Mouse (Mus musculus) layer of hippocampus, adult 18-20 months (tissue): ENCODE measurements around the gene Fam83f. TPM values are rescaled to one million over a fixed set of nuclear protein-coding genes. Genes with fewer than 3 reads are reported as not detected.
A peak's percentile ranks its signal among the peaks of the same experiment; 100 is the strongest.

Source experiments
- DNase-seq, 2 experiments: peaks; one replicate each; pipeline ENCODE4 v3.0.0; 2022; ENCODE audit warnings: low spot score in 2 of 2
- long read RNA-seq: library from polyadenylated mRNA; stranded (forward); transcript quantifications from one replicate; pipeline ENCODE4 v2.0.0, GENCODE M21; 2021
- total RNA-seq, 2 experiments: library from RNA; stranded (reverse); gene quantifications; 2 replicates each; pipeline ENCODE4 v1.2.3; 2021

Fam83f gene
- total RNA-seq, result under 1 TPM in 1 of 2 experiments, not detected in 1; 0.10 TPM
- long read RNA-seq, result 0 reads

DNA sequence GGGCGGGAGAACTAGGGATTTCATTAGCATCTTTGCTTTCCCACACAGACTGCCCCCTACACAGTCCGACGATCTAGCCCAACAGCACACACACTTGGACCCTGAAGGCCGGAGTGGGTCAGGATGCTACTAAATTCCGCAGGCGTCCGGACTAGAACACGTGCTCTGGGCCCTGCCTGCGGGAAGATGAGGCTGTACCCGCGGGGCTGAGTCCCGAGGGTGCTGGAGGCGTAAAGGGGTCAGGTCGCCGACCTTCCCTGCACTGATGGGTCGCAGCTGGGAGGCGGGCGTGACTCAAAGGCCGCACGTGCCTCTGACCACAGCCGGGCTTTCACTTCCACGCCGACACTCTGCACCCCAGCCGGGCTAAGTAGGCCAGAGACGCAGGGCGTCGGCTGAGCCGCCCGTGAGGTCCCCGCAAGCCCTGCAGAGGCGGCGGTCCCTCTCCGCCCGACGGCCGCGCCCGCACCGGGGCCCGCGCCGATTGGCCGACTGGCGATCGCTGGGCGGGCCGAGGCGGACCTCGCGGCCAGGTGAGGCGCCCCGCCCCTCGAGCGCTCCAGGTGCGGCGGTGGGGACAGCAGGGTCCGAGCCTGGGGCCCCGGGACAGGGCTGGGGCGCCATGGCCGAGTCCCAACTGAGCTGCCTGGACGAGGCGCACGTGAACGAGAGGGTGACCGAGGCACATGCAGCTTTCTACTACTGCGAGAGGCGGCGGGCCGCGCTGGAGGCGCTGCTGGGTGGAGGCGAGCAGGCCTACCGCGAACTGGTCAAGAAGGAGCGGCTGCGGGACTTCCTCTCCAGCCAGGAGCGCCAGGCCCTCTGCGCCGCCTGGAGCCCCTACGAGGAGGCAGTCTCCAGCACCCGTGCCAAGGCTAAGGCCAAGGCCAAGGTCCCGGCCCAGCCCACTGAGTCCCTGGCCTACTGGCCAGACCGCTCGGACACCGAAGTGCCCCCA is at the start of gene Fam83f:
Fam83f (plus strand) TSS at position 553 of the 958 bp plus-strand sequence.
- no peak for DNase-seq

DNA sequence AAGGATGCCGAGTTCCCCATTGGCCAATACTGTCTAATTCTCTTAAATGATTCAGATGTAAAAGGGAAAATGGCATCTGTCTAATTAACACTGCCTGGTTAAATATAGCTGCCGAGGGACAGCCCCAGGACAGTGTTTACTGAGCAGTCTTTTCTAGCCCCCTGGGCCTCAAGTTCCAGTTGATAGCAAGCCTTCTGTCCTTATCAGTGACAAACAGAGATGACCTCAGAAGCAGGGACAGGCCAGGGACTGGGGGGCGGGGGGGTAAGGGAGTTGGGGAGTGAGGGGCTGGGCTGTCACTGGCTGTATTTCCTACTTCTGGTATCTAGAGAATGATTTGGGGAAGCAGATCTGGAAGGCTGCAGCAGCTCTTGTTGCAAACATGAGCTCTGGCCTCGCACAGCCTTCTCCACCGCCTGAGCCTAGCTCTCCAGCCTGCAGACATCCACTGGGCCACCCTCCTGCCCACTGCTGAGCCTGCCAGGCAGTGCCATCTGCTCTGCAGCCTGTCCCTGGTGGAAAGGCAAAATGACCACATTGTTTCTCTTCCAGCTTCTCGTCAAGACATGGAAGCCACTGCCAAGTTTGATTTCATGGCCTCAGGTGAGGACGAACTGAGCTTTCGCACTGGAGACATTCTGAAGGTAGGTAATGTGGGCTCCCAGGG is 48.3 kb upstream of the Fam83f start:
- DNase-seq, result no peak

DNA sequence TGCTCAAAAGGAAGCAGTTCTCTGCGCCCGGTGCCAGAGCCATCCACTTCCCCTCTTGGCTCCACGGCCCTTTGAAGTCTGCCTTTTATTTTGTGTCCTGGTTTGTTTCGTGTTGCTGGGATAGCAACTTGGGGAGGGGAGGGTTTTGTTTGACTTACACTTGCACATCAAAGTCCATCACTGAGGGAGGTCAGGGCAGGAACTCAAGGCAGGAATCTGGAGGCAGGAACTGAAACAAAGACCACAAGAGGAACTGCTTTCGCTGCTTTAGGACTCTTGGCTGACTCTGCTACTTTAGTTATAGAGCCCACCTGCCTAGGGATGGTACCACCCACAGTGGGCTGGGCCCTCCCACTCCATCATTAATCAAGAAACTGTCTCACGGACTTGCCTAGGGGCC is 45.2 kb upstream of the Fam83f start:
- DNase-seq, result no peak

DNA sequence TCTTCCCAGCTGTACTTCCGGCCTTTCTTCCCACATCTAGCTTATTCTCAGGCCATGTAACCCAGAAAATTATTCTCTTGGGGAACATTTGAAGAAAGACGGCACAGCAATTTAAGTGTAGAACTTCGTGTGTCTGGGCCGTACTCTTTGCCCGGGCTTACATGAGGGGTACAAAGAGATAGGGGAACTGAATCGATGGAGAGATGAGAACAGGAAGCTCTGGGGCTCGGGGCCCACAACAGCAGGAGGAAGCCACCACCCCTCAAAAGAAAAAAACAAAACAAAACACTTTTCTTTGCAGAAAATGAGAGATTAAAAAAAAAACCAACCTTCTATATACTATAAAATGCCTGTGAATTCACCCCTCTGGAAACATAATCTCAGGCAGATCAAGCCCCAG is 41.5 kb upstream of the Fam83f start:
- DNase-seq, result no peak

DNA sequence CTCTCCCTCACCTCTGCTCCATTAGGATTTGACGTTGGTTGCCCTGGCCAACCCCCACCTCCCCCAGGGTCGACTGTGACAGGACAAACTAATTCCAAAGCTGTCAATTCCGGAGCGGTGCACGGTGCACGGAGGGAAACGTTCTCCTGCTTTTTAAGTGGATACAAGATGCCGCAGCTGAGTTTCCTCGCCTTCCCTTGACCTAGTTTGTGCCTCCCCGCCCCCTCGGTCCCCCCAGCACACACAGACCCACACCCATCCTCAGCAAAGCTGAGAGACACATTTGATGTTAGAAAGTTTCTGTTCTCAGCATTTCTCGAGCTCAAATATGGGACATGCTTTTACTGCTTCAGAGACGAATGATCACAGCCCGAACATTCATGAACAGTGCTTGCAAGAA is 40.9 kb upstream of the Fam83f start:
- DNase-seq, result no peak

DNA sequence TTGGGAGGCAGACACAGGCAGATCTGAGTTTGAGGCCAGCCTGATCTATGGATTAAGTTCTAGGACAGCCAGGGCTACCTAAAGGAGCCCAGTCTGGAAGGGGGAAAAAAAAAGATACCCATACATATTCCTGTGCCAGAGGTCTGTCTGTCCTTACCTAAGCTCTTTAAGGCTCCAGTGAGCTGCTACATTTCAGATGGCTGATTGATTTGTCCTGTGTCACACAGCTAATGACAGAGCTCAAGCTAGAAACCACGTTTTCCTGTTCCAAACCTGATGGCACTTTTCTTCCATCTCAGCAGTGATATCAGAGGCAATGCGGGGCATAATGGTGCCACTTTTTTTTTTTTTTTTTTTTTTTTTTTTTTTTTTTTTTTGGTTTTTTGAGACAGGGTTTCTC is 40.3 kb upstream of the Fam83f start:
- DNase-seq, result no peak

DNA sequence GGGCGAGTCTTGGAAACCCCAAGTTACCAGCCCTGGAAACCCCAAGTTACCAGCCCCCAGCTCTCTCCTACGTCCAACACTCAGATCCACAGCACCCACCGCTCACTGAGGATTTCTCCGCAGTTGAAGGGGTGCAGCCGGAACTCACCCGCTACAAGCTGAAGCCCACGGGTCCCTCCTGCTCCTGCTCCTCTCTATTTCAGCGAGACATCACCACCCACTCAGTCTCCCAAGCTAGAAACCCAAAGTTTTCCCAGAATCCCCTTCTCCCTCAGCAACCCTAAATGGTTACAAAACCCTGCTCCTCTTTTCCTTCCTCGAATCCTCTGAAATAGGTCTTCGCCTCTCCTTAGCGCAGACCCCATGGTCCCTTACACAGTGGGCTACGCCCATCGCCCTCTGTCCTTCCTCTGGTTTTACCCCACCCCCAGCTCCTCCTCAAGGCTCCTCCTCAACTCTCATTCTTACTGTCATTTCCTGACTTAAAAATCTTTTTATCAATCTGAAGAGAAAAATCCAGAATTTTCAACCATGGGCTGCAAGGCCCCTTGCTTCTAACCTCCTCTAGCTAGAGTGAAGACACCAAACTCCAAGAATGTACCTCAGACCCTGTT is 39.3 kb upstream of the Fam83f start:
- DNase-seq, result peak in 1 of 2 experiments; percentile 39

DNA sequence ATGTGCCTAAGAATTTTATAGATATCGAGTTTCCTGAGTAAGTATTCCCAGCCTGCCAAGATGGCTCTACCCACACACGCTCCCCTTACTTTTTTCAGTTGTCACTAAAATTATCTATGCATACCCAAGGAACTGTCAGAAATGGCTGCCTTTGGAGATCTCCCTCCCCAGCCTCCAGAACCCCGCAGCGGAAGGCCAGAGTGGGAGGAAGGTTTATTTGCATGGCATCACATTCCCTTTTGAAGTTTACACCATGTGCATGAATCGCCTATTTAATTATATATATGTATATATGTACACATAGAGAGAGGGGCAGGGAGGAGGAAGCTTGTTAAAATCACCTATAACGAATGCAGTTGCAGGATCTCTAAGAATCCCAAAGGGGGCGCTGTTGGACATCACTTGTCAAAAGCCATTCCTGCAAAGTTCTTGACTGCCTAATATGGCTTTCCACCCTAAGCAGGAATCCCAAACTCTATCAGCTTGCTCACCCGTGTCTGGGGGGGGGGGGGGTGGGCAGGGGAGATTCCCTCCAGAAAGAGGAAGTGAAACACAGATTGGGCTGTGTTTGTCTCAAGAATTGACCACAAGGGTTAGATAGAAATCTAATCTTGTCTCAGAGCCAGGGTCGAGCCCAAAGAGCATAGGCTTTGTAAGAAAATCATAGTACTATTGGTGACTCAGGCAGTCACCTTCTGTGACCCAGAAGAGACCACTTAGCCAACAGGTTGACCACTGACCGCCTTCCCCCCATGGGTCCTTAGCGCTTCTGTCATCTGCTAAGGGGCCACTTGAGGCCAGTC is 37.1 kb upstream of the Fam83f start:
- peak in 1 of 2 experiments; percentile 68 for DNase-seq

DNA sequence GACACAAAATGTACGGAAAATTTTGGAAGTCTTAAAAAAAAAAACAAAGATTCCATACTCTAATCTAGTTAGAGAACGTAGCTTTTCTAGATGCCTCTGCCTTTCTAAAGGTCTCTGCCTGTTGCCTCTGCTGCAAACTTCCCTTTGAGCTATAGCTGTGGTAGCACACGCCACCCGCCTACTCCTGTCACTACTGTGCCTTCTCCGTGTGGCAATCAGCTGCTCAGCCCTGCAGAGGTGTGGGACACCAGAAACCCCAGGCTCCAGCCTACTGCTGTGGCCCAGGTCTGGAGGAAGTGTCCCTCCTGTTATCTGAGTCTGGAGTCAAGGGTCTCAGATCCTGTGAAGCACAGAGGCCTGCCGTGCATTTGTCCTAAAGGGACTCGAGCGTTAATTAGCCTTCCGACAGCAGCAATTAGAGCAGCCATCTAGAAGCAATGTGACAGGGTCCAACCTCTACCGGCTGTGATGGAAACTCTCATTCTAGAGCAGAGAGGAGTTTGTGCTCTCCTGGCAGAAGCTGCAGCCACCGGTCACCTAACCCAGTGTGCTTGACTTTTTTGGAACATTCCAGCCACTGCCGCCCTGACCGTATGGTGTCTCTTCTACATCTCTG is 34.8 kb upstream of the Fam83f start:
- DNase-seq, result no peak

DNA sequence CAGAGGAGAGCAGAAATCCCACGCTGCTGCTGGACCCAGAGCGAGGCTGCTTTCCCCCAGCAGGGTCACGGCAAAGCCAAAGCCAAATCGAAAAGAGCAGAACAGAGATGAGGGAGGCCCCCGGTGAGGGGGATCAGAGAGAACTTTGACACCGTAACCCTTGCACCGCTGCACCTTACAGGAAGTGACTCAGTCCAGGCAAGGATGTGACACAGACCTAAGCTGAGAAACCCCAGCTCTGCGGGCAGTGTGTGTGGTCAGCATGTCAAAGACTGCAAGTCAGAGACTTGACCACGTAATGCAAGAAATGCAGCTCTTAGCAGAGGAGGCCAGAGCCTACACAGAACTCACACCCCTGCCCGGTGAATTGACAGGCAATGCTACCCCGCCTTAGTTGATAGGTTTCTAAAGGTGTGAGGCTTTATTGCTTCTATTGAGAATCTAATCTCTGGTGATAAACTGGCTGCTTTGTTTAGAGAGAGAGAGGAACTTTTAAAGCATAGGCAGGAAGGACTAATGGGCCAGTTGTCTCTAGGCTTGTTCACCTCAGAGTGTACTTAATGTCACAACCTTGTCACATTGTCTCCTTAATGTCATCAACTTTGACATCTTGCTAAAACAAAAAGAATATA is 32.5 kb upstream of the Fam83f start:
- no peak for DNase-seq

DNA sequence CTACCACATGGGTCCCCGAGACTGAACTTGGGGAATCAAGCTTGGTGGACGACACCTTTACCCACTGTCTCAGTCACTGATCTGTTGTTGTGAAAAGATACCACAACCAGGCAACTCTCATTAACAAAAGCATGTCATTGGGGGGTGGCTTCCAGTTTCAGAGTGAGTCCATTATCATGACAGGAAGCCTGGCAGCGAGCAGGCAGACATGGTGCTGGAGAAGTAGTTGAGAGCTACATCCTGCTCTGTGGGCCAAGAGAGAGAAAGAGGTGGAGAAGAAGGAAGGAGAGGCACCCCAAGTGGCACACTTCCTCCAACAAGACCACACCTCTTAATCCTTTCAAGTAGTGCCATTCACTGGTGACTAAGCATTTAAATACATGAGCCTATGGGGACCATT is 31.8 kb upstream of the Fam83f start:
- no peak for DNase-seq

DNA sequence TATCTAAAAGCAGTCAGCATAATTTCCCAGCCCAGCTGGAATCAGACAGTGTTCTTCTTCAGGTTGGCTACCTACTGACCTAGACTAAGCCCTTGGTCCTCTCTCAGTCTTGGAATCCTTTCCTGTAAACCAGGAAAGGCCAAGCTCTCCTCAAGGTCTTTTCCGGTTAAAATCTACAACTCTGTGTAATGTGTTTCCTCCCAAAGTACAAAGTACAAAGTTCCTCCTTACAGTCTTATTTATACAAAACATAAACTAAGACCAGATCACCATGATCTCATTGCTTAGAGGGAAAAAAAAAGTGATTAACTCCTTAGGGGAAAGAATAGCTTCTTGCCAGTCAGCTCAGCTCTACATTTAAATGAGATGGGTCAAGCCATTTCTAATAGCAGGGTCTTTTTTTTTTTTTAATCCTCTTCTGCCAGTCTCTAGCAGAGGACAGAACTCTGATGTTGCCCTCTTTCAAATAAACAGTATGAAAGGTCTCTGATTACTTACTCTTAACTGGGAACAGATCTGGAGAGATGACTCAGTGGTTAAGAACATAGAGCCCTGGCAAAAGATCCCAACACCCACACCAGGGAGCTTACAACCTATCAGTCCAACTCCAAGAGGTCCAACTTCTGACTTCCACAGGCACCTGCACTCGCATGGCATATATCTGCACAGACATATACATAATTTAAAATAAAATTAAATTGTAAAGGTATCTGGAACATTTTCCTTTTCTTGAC is 29.8 kb upstream of the Fam83f start:
- DNase-seq, result no peak

DNA sequence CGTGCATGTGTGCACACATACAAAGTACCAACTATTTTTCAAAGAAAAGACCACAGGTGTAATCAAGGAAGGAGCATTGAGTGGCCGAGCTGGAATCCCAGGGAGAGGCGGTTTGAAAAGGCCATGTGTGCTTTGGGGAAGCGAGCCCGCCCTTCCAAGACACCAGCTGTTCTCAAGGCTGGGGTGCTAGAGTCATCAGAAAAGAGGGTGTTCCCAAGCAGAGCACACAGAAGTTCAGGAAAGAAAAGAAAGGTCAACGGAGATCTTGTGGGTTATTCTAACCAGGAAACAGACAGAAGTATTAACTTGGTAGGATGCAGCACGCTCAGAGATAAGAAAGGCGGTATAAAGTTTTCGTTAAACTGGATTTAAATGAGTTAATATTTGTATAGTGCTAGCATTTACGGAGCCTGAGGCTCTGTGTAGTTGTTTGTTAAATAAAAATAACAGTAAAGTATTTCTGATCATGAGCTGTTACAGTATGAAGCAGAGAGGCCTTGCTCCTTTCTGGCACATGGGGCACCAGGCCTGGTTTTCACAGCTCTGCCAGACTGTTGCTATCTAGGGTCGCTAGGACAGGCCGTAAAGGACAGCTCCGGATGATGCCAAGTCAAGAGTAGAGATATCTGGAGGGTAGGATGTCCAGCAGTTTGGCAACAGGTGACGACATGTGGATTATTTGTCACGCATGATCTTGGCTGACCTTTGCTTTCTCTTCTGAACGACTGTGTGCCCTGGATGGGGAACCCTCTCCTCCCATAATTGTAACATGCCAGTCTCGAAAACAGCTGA is 26.4 kb upstream of the Fam83f start:
- DNase-seq, result no peak

DNA sequence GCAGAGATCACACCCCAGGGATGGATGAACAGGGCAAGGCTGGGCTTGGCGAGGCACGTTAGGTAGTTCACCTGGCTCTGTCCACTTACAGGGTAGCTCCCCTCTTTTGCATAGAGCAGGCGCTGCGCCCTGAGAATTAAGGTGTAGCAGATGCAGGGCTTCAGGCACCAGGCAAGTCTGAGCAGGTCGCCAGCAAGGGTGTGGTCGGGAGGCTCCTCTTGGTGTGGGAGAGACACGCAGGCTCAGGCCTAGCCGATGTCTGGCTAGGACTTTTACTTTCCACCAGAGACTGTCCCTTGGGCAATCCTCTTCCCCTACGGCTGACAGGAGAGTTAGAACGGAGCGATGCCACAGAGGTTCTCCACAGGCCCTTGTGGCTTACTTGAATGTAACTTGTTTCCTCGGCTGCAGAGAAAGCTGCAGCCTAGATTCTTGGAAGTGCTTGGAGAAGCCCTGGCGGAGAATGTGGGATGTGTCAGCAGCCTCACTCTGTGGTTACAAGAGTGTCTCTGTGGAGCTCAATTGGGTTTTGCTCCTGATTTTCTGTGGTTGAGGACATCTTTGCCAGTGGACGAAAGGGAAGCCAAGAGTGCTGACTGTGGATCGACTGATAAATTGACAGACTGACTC is 22.6 kb upstream of the Fam83f start:
- peak in 1 of 2 experiments; percentile 25 for DNase-seq

DNA sequence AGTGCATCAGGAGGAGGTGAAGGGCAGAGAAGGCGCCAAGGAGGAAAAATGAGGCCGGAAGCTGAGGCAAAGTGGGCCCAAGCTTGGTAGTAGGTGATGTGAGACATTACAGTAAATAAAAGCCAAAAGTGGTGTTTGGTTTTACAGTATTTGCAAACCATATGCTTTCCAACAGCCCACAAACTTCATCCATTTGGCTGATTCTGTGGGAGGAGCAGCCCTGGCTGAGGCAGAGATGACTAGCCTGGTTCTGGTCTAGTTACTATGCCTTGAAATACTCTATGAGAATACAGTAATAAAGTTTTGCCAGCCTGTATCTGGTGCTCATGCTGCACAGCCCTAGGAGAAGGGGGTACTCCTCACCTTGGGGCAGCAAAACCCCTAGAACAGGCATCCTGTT is 21.2 kb upstream of the Fam83f start:
- DNase-seq, result peak in 1 of 2 experiments; percentile 55

DNA sequence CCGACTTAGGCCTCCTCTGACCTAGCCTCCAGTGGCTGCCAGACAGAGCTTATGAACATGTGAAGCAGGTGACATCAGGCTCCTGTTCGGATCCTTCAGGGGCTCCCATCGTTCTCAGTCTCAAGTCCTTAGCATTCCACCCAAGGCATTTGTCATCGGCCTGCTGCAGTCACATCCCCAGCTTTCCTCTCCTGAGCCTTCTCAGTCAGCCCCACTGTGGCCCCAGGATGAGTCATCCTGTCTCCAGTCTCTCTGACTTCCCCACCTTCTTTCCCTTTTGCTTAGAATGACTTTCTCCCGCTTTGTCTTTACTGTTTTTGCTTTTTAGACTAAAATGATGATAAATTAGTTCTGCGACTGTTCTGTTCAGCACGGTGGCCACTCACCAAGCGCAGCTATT is 17.8 kb upstream of the Fam83f start:
- no peak for DNase-seq

DNA sequence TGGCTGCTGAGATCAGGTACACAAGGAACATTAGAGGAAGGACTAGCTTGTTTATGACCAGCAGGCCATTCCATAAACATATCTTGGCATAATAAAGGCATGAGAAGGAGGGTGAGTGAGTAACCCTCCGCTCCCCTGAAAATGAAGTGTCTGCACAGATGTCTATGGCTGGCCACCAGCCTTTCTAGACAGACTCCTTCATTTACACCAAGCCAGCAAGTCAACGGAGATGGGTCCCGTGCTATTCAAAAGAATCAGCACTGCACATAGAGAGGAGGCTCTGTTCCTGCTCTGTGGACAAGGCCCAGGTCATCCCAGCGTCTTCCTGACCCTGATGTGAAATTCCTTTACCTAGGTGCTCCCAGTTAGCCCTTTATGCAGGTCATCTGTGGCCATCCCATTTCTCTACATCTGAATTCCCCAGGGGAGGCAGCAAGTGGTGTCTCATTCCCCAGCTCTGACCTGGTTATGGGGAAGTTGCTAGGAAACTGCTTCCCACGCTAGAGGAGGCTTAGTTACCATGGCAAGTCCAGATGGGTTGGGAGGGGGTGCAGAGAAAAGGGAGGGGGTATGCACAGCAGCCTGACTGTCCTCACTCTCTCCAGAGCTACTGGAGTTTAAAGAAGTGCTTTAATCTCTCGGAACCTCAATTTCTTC is 12.7 kb upstream of the Fam83f start:
- DNase-seq, result peak; percentile 57 to 66

DNA sequence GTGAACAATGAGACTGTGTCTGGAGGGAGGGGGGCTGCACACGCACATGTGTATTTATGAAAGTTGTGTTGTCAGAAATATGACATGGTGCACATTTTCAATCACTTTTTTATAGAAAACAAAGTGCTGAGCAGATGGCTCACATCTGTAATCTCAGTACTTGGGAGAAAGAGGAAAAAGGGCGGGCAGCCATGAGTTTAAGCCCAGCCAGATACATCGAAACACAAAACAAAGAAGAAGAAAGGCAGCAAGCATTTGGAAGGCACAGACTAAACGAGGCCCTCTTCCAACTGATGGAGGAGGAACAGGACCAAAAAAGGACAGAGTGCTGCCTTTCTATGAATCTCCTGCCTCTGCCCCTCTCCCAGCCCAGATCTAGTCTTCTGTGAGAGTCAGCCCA is 10.7 kb upstream of the Fam83f start:
- peak in 1 of 2 experiments; percentile 49 for DNase-seq
